Mouse (Mus musculus) limb, embryonic 14.5 days (tissue): Measurements from ENCODE around the gene Zdhhc14. TPM values are rescaled to one million over a fixed set of nuclear protein-coding genes. Genes with fewer than 3 reads are reported as not detected.

Source experiments
- ATAC-seq: fragments of 200-750 bp; cut with Nextera tagmentation; 2 replicates; pipeline ENCODE4 v1.8.0; 2017; ENCODE audit warnings: low read depth, moderate number of reproducible peaks, moderate TSS enrichment; ENCODE audit not compliant: low FRiP score
- DNase-seq: peaks from one replicate; pipeline ENCODE4 v3.0.0-alpha.2; 2015; ENCODE audit warnings: low spot score
- H3K27ac ChIP-seq: fragments of 300-500 bp; sonication (generic); replicated peaks from 2 replicates; pipeline ENCODE4 v1.5.1; 2014; ENCODE audit warnings: low read depth, mild to moderate bottlenecking, low read length, moderate library complexity, mixed read lengths
- H3K27me3 ChIP-seq: fragments of 300-500 bp; sonication (generic); 2 replicates; pipeline ENCODE4 v1.6.1; 2014; ENCODE audit warnings: low read length, mixed read lengths; ENCODE audit not compliant: control insufficient read depth, insufficient read depth
- H3K36me3 ChIP-seq: fragments of 300-500 bp; sonication (generic); 2 replicates; pipeline ENCODE4 v1.6.1; 2014; ENCODE audit warnings: mild to moderate bottlenecking, low read length, moderate library complexity, mixed read lengths; ENCODE audit not compliant: control insufficient read depth, insufficient read depth
- H3K4me1 ChIP-seq: fragments of 300-500 bp; sonication (generic); 2 replicates; pipeline ENCODE4 v1.6.1; 2014; ENCODE audit warnings: antibody characterized with exemption, low read length, mixed read lengths; ENCODE audit not compliant: control insufficient read depth, insufficient read depth
- H3K4me2 ChIP-seq: fragments of 300-500 bp; sonication (generic); replicated peaks from 2 replicates; pipeline ENCODE4 v1.6.1; 2014; ENCODE audit warnings: low read depth, mild to moderate bottlenecking, low read length, moderate library complexity; ENCODE audit not compliant: severe bottlenecking
- H3K4me3 ChIP-seq: fragments of 300-500 bp; sonication (generic); replicated peaks from 2 replicates; pipeline ENCODE4 v1.5.1; 2014; ENCODE audit warnings: low read length
- H3K9ac ChIP-seq: fragments of 300-500 bp; sonication (generic); 2 replicates; pipeline ENCODE4 v1.6.1; 2014; ENCODE audit warnings: mild to moderate bottlenecking, low read depth, low read length, moderate library complexity; ENCODE audit not compliant: severe bottlenecking
- H3K9me3 ChIP-seq: fragments of 300-500 bp; sonication (generic); 2 replicates; pipeline ENCODE4 v1.6.1; 2016; ENCODE audit warnings: low read length; ENCODE audit not compliant: control insufficient read depth
- POLR2A ChIP-seq: fragments of 200-500 bp; IDR thresholded peaks from 2 replicates; pipeline ENCODE4 v1.8.0; 2012; ENCODE audit warnings: inconsistent platforms, mild to moderate bottlenecking, moderate library complexity, borderline replicate concordance; ENCODE audit not compliant: insufficient read depth, insufficient read length; ENCODE audit errors: extremely low read depth
- WGBS: fragments of 180-500 bp; shearing (Covaris S2); extraction: QIAGEN DNeasy Blood & Tissue Kit; methylation state at CpG from one replicate; pipeline ENCODE4 v1.1.7; 2014; 5-methylcytosine and 5-hydroxymethylcytosine counted together
- polyA plus RNA-seq, 2 experiments: library from polyadenylated mRNA; depleted of rRNA in 1 of 2; stranded (reverse) in 1 of 2; unstranded in 1 of 2; fragments of >200 nt; fragmentation: Nextera tagmentation in 1 of 2; extraction: Ambion mirVana in 1 of 2; gene quantifications; 2 replicates each; pipeline versions ENCODE4 v1.2.1 to v1.2.3; 2012 to 2014

Zdhhc14 gene
- polyA plus RNA-seq, 2 experiments: 3.0 to 4.3 TPM

- H3K9ac ChIP-seq: peak overlapping the region; percentile 43
- peak overlapping the region; percentile 92 for H3K27ac ChIP-seq
- H3K4me1 ChIP-seq: peaks cover 14% of the 10 kb centered on the region
- H3K27me3 ChIP-seq: no peaks in the 10 kb centered on the region
- no peaks in the 10 kb centered on the region for H3K36me3 ChIP-seq
- H3K4me2 ChIP-seq: peak overlapping the region; percentile 55
- DNase-seq (peak; percentile 89), ATAC-seq (peak; percentile 93)
- TF ChIP-seq POLR2A: no peak
- WGBS: 7% methylated on average over 22 of the region's 22 CpGs
- peak overlapping the region; percentile 30 for H3K4me3 ChIP-seq
- no peaks in the 10 kb centered on the region for H3K9me3 ChIP-seq
These were observed 278.2 kb downstream of the Zdhhc14 start for GRCm38 (mm10) chr17:5770265-5771249.

GRCm38 (mm10) chr17:5780213-5780975, 288.0 kb downstream of the Zdhhc14 start:
- Histone ChIP-seq H3K4me2 (no peak overlapping the region), H3K4me3 (no peak overlapping the region), H3K9ac (no peak overlapping the region), H3K36me3 (no peaks in the 10 kb centered on the region), H3K9me3 (no peaks in the 10 kb centered on the region), H3K4me1 (no peaks in the 10 kb centered on the region), H3K27ac (no peak overlapping the region), H3K27me3 (no peaks in the 10 kb centered on the region)
- DNase-seq: peak; percentile 47
- 75% methylated on average over 5 of the region's 5 CpGs for WGBS
- no peak for ATAC-seq
- TF ChIP-seq POLR2A: no peak

GRCm38 (mm10) chr17:5785238-5785637, 292.9 kb downstream of the Zdhhc14 start:
- Histone ChIP-seq H3K9me3 (no peaks in the 10 kb centered on the region), H3K27ac (no peak overlapping the region), H3K36me3 (no peaks in the 10 kb centered on the region), H3K9ac (no peak overlapping the region), H3K4me3 (no peak overlapping the region), H3K27me3 (no peaks in the 10 kb centered on the region), H3K4me2 (no peak overlapping the region), H3K4me1 (no peaks in the 10 kb centered on the region)
- TF ChIP-seq POLR2A: no peak
- DNase-seq (no peak), ATAC-seq (no peak)
- WGBS: 64% methylated on average over 2 of the region's 2 CpGs

GRCm38 (mm10) chr17:5792164-5792791, 299.9 kb downstream of the Zdhhc14 start:
- WGBS: 82% methylated on average over 12 of the region's 12 CpGs
- no peak overlapping the region for H3K4me3 ChIP-seq
- H3K27ac ChIP-seq: no peak overlapping the region
- DNase-seq (no peak), ATAC-seq (no peak)
- no peaks in the 10 kb centered on the region for H3K27me3 ChIP-seq
- peaks cover 5% of the 10 kb centered on the region; the same call in 1 of the 2 replicates for H3K4me1 ChIP-seq
- TF ChIP-seq POLR2A: no peak
- H3K4me2 ChIP-seq: no peak overlapping the region
- no peak overlapping the region for H3K9ac ChIP-seq
- H3K36me3 ChIP-seq: no peaks in the 10 kb centered on the region
- H3K9me3 ChIP-seq: no peaks in the 10 kb centered on the region

- no peak overlapping the region for H3K27ac ChIP-seq
- no peaks in the 10 kb centered on the region for H3K36me3 ChIP-seq
- H3K9me3 ChIP-seq: no peaks in the 10 kb centered on the region
- WGBS: 68% methylated on average over 4 of the region's 4 CpGs
- H3K4me2 ChIP-seq: no peak overlapping the region
- no peaks in the 10 kb centered on the region for H3K27me3 ChIP-seq
- no peak for TF ChIP-seq POLR2A
- H3K9ac ChIP-seq: no peak overlapping the region
- ATAC-seq (no peak), DNase-seq (no peak)
- H3K4me1 ChIP-seq: peaks cover 5% of the 10 kb centered on the region; the same call in 1 of the 2 replicates
- no peak overlapping the region for H3K4me3 ChIP-seq
These were observed 301.2 kb downstream of the Zdhhc14 start for GRCm38 (mm10) chr17:5793593-5793992.
